8 mouse cellular contexts compared by ENCODE assay signal in the genomic region with DNA sequence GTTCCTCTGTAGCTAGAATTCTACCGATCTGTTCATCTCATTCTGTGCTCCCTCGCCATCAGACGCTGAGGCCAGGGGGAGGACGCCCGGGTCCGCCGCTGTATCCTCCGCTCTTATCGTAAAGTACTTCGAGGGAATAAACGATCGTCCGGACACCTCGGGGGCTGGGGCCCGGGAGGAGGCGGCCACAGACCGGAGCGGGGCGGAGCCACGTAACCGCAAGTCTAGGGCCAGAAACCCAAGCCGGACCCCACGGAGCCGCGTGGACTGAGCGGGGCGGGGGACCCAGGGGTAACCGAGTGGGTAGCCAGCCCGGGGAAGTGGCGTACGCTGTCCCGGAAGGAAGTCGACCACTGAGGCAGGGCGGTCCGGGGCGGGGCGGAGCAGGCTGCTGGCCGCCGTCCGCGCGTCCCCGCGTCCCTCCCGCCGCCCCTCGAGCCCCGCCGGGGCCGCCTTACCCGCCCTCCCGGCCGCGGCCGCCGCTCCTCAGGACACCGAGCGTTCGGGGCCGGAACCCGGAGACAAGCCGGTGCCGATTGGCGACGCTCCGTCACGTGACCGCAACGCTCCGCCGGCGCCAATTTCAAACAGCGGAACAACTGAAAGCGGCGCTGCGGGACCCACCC. TPM values are rescaled to one million over a fixed set of nuclear protein-coding genes. Genes with fewer than 3 reads are reported as not detected.
DNase-seq lines count a peak whose midpoint lies in the region; ATAC-seq lines count a peak whose summit lies in the region.

A gene (minus strand): TSS at position 531 of the 626 bp plus-strand sequence.
A gene (plus strand): TSS at position 587 of the 626 bp plus-strand sequence.

- WGBS in forebrain, embryonic 14.5 days, result under 1% methylated on average over 72 of the region's 76 CpGs
- under 1% methylated on average over 70 of the region's 76 CpGs for WGBS in large intestine, adult 2 months
- under 1% methylated on average over 62 of the region's 76 CpGs for WGBS in neural tube, embryonic 14.5 days

- peak within 1 kb of the TSS; percentile 88 for H3K4me3 ChIP-seq in forebrain, embryonic 14.5 days (ENCODE audit: low read depth, low read length)
- peak within 1 kb of the TSS; percentile 89 for H3K4me3 ChIP-seq in neural tube, embryonic 14.5 days (ENCODE audit: low read depth, low read length)

- H3K36me3 ChIP-seq in forebrain, embryonic 14.5 days (ENCODE audit: control insufficient read depth, insufficient read depth, low read length), result peaks cover 34% of the 10 kb centered on the region
- no peaks in the 10 kb centered on the region for H3K36me3 ChIP-seq in neural tube, embryonic 14.5 days (ENCODE audit: control insufficient read depth, insufficient read depth, low read length)

- H3K9me3 ChIP-seq in forebrain, embryonic 14.5 days (replicated peaks; ENCODE audit: control insufficient read depth, low read length), result no peaks in the 10 kb centered on the region
- H3K9me3 ChIP-seq in neural tube, embryonic 14.5 days (ENCODE audit: control insufficient read depth, low read length), result no peaks in the 10 kb centered on the region

- peak within 1 kb of the TSS; percentile 91 for H3K27ac ChIP-seq in forebrain, embryonic 14.5 days (ENCODE audit: low read depth, low read length)
- H3K27ac ChIP-seq in neural tube, embryonic 14.5 days (ENCODE audit: low read depth, low read length), result peak within 1 kb of the TSS; percentile 86

- H3K27me3 ChIP-seq in forebrain, embryonic 14.5 days (replicated peaks; ENCODE audit: control insufficient read depth, insufficient read depth, low read length), result no peaks in the 10 kb centered on the region
- no peaks in the 10 kb centered on the region for H3K27me3 ChIP-seq in neural tube, embryonic 14.5 days (ENCODE audit: control insufficient read depth, insufficient read depth, low read length)

- H3K9ac ChIP-seq in forebrain, embryonic 14.5 days (ENCODE audit: low read length), result peak within 1 kb of the TSS; percentile 93
- peak within 1 kb of the TSS; percentile 78 for H3K9ac ChIP-seq in neural tube, embryonic 14.5 days (replicated peaks; ENCODE audit: low read depth, low read length)

- peaks cover 12% of the 10 kb centered on the region for H3K4me1 ChIP-seq in forebrain, embryonic 14.5 days (ENCODE audit: control insufficient read depth, insufficient read depth, low read length)
- H3K4me1 ChIP-seq in neural tube, embryonic 14.5 days (ENCODE audit: control insufficient read depth, insufficient read depth, low read length), result peaks cover 13% of the 10 kb centered on the region

- ATAC-seq in forebrain, embryonic 14.5 days, result peak; percentile 90
- peak; percentile 90 for ATAC-seq in neural tube, embryonic 14.5 days (ENCODE audit: low read depth)

- H3K4me2 ChIP-seq in forebrain, embryonic 14.5 days (ENCODE audit: low read length), result peak within 1 kb of the TSS; percentile 90
- H3K4me2 ChIP-seq in neural tube, embryonic 14.5 days (ENCODE audit: low read depth, low read length), result peak within 1 kb of the TSS; percentile 98

- intact Hi-C loops in heart, postnatal 14 days (cut with DNase I), result no loop called here

- peak; percentile 84 for DNase-seq in ES-CJ7 (ENCODE audit: low read depth, low spot score)
- DNase-seq in cerebellum, adult 11 months, result peak; percentile 78
- peak; percentile 92 for DNase-seq in forebrain, embryonic 14.5 days (ENCODE audit: low spot score)
- DNase-seq in heart, postnatal 14 days, result peak; percentile 87 to 88
- DNase-seq in large intestine, adult 2 months (ENCODE audit: low read depth, low spot score), result peak; percentile 47
- peak; percentile 86 to 89 for DNase-seq in lung, adult 18-20 months
- DNase-seq in testis, postnatal 10 days (ENCODE audit: low spot score), result peak; percentile 91

RNA-seq across cellular contexts. Expression of the first gene that starts in this region (rescaled TPM):
- polyA plus RNA-seq in forebrain, embryonic 14.5 days (2014; fragmentation: Nextera tagmentation; extraction: Ambion mirVana), result 128 and 131 TPM in 2 replicates
- 10 to 100 TPM; 10.3 to 12.9 TPM for total RNA-seq in heart, postnatal 14 days (2021)
- polyA plus RNA-seq in large intestine, adult 2 months (2012; rRNA removed), result 16.7 and 21.3 TPM in 2 replicates
- polyA plus RNA-seq in neural tube, embryonic 14.5 days (2014; fragmentation: Nextera tagmentation; extraction: Ambion mirVana), result 76.0 and 82.6 TPM in 2 replicates

RNA-seq across cellular contexts. Expression of the second gene that starts in this region (rescaled TPM):
- polyA plus RNA-seq in forebrain, embryonic 14.5 days (2014; fragmentation: Nextera tagmentation; extraction: Ambion mirVana), result 18.4 and 21.5 TPM in 2 replicates
- total RNA-seq in heart, postnatal 14 days (2021), result 1 to 10 TPM; 4.1 to 6.3 TPM
- 24.8 and 30.4 TPM in 2 replicates for polyA plus RNA-seq in large intestine, adult 2 months (2012; rRNA removed)
- polyA plus RNA-seq in neural tube, embryonic 14.5 days (2014; fragmentation: Nextera tagmentation; extraction: Ambion mirVana), result 4.6 and 4.9 TPM in 2 replicates

Comparison
In these comparisons a context has a peak if more than half of its experiments do, and no peak if none do; other contexts are left out.
1. Peak in every context shown above with its lines: DNase-seq, ATAC-seq, H3K4me3 ChIP-seq and H3K27ac ChIP-seq.